Comparison of ENCODE assay signal across 14 mouse cellular contexts in genomic region chr6:55466301-55466761, GRCm38 (mm10). TPM values are rescaled to one million over a fixed set of nuclear protein-coding genes. Genes with fewer than 3 reads are reported as not detected.
DNase-seq lines count a peak whose midpoint lies in the region; ATAC-seq lines count a peak whose summit lies in the region.
"Had no signal": no experiment of that assay in that cellular context is flagged by ENCODE, and none has a peak within 500 bp of the region (broad histone marks: within the 10 kb centered on the region; RNA-seq: fewer than 3 reads in every experiment).

No protein-coding gene starts in this region.

- H3K4me3 ChIP-seq in forebrain, embryonic 13.5 days = no peak overlapping the region
- no peak overlapping the region for H3K4me3 ChIP-seq in hindbrain, embryonic 15.5 days
- H3K4me3 ChIP-seq in midbrain, embryonic 16.5 days (ENCODE audit: low read depth, low read length) = no peak overlapping the region
- no peak overlapping the region for H3K4me3 ChIP-seq in intestine, embryonic 15.5 days (replicated peaks)
- H3K4me3 ChIP-seq: heart, embryonic 10.5 days; layer of hippocampus, adult 2 months; limb, embryonic 15.5 days had no signal

- H3K36me3 ChIP-seq in forebrain, embryonic 13.5 days (ENCODE audit: poor library complexity, severe bottlenecking) = peaks cover 43% of the 10 kb centered on the region
- H3K36me3 ChIP-seq in hindbrain, embryonic 15.5 days = peaks cover 24% of the 10 kb centered on the region
- peaks cover 15% of the 10 kb centered on the region for H3K36me3 ChIP-seq in midbrain, embryonic 16.5 days (ENCODE audit: control insufficient read depth, insufficient read depth, low read length)
- H3K36me3 ChIP-seq in intestine, embryonic 15.5 days = no peaks in the 10 kb centered on the region
- H3K36me3 ChIP-seq: heart, embryonic 10.5 days; limb, embryonic 15.5 days had no signal

- no peaks in the 10 kb centered on the region for H3K27me3 ChIP-seq in forebrain, embryonic 13.5 days
- no peaks in the 10 kb centered on the region for H3K27me3 ChIP-seq in hindbrain, embryonic 15.5 days
- no peaks in the 10 kb centered on the region for H3K27me3 ChIP-seq in midbrain, embryonic 16.5 days (ENCODE audit: control insufficient read depth, insufficient read depth, low read depth, low read length)
- H3K27me3 ChIP-seq in intestine, embryonic 15.5 days (replicated peaks) = no peaks in the 10 kb centered on the region
- H3K27me3 ChIP-seq: limb, embryonic 15.5 days had no signal

- peak; percentile 83 for DNase-seq in R1 (ENCODE audit: low read depth, low spot score)
- no peak for DNase-seq in urinary bladder, adult 18-20 months (ENCODE audit: low spot score in 2 of 2)
- no peak for DNase-seq in right cerebral cortex, postnatal 10 days (ENCODE audit: low spot score in 2 of 2)
- DNase-seq: cerebellum, adult 2 months; lung, embryonic 14.5 days; right cerebral cortex, postnatal 25 days; thymus, adult 2 months had no signal

- no peaks in the 10 kb centered on the region for H3K9me3 ChIP-seq in forebrain, embryonic 13.5 days (replicated peaks)
- no peaks in the 10 kb centered on the region for H3K9me3 ChIP-seq in hindbrain, embryonic 15.5 days
- H3K9me3 ChIP-seq in midbrain, embryonic 16.5 days (replicated peaks; ENCODE audit: control insufficient read depth, low read length, poor library complexity, severe bottlenecking) = no peaks in the 10 kb centered on the region
- no peaks in the 10 kb centered on the region for H3K9me3 ChIP-seq in intestine, embryonic 15.5 days
- H3K9me3 ChIP-seq: heart, embryonic 10.5 days; limb, embryonic 15.5 days had no signal

- H3K9ac ChIP-seq in forebrain, embryonic 13.5 days = no peak overlapping the region
- no peak overlapping the region for H3K9ac ChIP-seq in hindbrain, embryonic 15.5 days
- H3K9ac ChIP-seq in midbrain, embryonic 16.5 days (ENCODE audit: low read depth, low read length) = no peak overlapping the region
- H3K9ac ChIP-seq in intestine, embryonic 15.5 days = no peak overlapping the region
- H3K9ac ChIP-seq: limb, embryonic 15.5 days; lung, embryonic 14.5 days had no signal

- peak overlapping the region; percentile 35; the same call in 1 of the 2 replicates for H3K27ac ChIP-seq in forebrain, embryonic 13.5 days
- no peak overlapping the region for H3K27ac ChIP-seq in hindbrain, embryonic 15.5 days (replicated peaks)
- no peak overlapping the region for H3K27ac ChIP-seq in midbrain, embryonic 16.5 days (ENCODE audit: low read length)
- H3K27ac ChIP-seq in intestine, embryonic 15.5 days = no peak overlapping the region
- H3K27ac ChIP-seq: heart, embryonic 10.5 days; limb, embryonic 15.5 days had no signal

- ATAC-seq in forebrain, embryonic 13.5 days = peak; percentile 57
- ATAC-seq in hindbrain, embryonic 15.5 days (ENCODE audit: low FRiP score, low read depth) = 0 out of 2 replicates have a peak, but pooled peaks have one; percentile 16
- peak; percentile 59 for ATAC-seq in midbrain, embryonic 16.5 days
- ATAC-seq in intestine, embryonic 15.5 days = no peak

- H3K4me1 ChIP-seq in forebrain, embryonic 13.5 days = peaks cover 20% of the 10 kb centered on the region
- peaks cover 25% of the 10 kb centered on the region; the same call in 1 of the 2 replicates for H3K4me1 ChIP-seq in hindbrain, embryonic 15.5 days (replicated peaks)
- H3K4me1 ChIP-seq in midbrain, embryonic 16.5 days (ENCODE audit: control insufficient read depth, insufficient read depth, low read length) = peaks cover 8% of the 10 kb centered on the region
- H3K4me1 ChIP-seq in intestine, embryonic 15.5 days (replicated peaks) = no peaks in the 10 kb centered on the region
- H3K4me1 ChIP-seq: limb, embryonic 15.5 days had no signal

- H3K4me2 ChIP-seq in forebrain, embryonic 13.5 days = no peak overlapping the region
- no peak overlapping the region for H3K4me2 ChIP-seq in hindbrain, embryonic 15.5 days
- H3K4me2 ChIP-seq in midbrain, embryonic 16.5 days (ENCODE audit: low read length) = no peak overlapping the region
- H3K4me2 ChIP-seq in intestine, embryonic 15.5 days (replicated peaks) = no peak overlapping the region
- H3K4me2 ChIP-seq: limb, embryonic 15.5 days; lung, embryonic 14.5 days had no signal

RNA-seq across cellular contexts. Expression of gene Adcyap1r1, which starts 14.6 kb away (rescaled TPM):
- 18.6 and 21.6 TPM in 2 replicates for polyA plus RNA-seq in forebrain, embryonic 13.5 days (2015; fragmentation: Nextera tagmentation; extraction: Ambion mirVana)
- polyA plus RNA-seq in hindbrain, embryonic 15.5 days (2015; fragmentation: Nextera tagmentation; extraction: Ambion mirVana) = 60.0 and 64.1 TPM in 2 replicates
- 46.9 and 60.8 TPM in 2 replicates for polyA plus RNA-seq in midbrain, embryonic 16.5 days (2015; fragmentation: Nextera tagmentation; extraction: Ambion mirVana)
- polyA plus RNA-seq in intestine, embryonic 15.5 days (2015; fragmentation: Nextera tagmentation; extraction: Ambion mirVana) = 5.2 and 5.4 TPM in 2 replicates
